Mouse (Mus musculus) kidney, postnatal 4 days (tissue): ENCODE results near the gene Narfl.
"Not testable (repeated sequence)": the region's sequence is repeated elsewhere in the genome, so short reads cannot be mapped to it uniquely, and the experiment has no call there.

ENCODE experiments used
- DNase-seq, 2 experiments: peaks; one replicate each; pipeline ENCODE4 v3.0.0; 2021; ENCODE audit warnings: mixed read lengths in 2 of 2

The Narfl gene

GRCm38 (mm10) chr17:25773549-25774120, at the start of gene Narfl:
Gene Narfl, plus strand, starts transcription at chr17:25773776.
- peak; percentile 99 for DNase-seq

GRCm38 (mm10) chr17:25723919-25724318, 49.7 kb upstream of the Narfl start:
- DNase-seq = peak; percentile 25 to 38

- DNase-seq = no peak
Observed at GRCm38 (mm10) chr17:25725264-25725663, 48.3 kb upstream of the Narfl start.

DNA sequence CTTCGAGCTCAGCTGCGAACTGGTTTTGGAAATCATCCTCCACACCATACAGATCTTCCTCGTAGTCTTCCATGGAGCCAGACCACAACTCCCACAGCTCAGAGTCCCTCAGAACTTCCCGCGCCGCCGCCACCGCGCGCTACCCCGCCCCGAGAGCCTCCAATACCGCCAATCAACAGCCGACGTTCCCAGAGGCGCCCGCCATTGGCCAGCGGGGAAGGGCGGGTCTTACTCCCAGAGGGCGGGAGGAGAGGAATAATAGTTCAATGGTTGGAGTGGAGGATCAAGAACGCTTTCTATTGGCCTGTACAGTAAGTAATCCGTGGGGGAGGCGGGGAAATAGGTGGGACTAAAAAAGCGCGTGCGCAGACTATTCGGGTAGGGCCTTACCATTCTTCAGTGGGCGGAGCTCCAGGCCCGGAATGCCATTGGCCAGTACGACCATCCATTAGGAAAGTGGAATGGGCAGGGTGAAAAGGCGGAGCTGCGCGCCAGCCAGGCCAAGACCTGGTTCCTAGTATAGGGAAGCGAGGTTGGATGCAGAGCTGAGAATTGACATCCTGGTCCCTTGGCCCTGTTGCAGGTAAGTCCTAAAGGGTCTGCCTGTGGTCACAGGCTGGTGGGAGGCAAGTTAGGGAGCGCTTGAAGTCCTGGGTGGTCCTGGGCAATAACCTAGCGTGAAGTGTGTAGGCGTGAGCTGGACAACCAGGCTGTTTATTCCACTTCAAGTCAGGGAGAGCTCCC, 46.1 kb upstream of the Narfl start, which contains the start of the genes Chtf18 and Rpusd1:
Chtf18 (minus strand) TSS at position 155 of the 744 bp plus-strand sequence.
Rpusd1 (plus strand) TSS at position 406 of the 744 bp plus-strand sequence.
- peak; percentile 99 to 100 for DNase-seq

DNA sequence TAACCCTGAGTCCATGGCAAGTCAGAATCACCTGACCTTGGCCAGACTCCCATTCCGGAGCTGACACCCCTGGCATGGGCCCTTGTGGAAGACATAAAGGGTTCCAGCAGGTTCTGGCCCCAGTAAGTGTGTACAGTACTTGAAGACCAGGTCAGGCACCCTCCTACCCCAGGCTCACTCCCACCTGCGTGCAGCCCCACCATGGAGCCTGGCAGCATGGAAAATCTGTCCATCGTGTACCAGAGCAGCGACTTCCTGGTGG, 45.6 kb upstream of the Narfl start:
- no peak for DNase-seq

GRCm38 (mm10) chr17:25732082-25732481, 41.5 kb upstream of the Narfl start:
- peak; percentile 93 for DNase-seq

DNA sequence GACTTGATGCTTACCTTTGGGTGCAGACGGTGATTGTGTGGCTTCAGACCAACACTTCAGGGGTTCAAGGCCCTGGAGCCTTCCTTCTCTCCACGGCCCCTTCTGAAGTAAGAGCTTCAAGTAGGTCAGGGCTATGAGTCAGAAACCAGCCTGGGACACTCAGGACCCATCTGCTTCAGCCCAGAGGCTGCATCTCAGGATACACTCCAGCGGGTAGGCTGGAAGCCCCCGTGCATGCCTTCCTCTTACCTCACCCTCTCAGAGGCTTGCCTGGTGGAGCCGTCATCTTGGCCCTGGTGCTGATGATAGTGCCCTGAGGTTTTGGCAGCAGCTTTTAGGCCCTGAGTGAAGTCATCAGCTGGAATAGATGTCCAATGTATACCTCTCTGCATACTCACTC, 38.3 kb upstream of the Narfl start:
- DNase-seq = no peak

GRCm38 (mm10) chr17:25735745-25736144, 37.8 kb upstream of the Narfl start, which contains the start of gene Mslnl:
Gene Mslnl, plus strand, starts transcription at chr17:25736042.
- DNase-seq = no peak

DNA sequence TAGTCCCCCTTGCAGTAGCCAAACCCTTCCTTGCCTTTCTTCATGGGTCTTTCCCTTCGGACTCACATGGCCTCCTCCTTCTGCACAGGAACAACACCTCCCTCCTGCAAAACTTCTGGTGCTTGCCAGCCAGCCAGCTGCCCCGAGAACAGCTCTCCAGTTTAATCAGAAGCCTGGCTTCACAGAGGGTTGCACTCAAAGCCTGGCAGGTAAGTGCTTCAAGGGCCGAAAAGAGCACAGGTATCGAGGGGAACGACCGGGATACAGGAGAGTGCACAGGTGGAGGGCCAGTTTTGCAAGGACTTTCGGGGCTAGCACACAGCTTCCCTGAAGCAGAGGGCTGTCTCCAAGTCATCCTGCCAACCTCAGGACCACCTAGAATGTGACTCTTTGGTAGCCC, 34.7 kb upstream of the Narfl start:
- no peak for DNase-seq

DNA sequence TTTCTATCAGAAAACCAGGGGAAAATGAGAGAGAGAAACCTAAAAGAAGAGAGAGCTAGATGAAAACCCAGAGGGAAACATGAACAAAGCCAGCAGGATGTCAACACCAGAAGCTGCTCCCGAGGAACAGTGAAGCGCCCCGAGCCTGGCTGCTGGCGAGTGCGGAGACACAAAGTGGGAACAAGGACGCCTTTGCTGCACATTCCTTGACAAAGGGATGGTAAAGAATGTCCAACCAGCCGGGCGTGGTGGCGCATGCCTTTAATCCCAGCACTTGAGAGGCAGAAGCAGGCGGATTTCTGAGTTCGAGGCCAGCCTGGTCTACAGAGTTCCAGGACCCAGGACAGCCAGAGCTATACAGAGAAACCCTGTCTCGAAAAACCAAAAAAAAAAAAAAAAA, 32.1 kb upstream of the Narfl start:
- DNase-seq = not testable (repeated sequence)

GRCm38 (mm10) chr17:25743831-25744230, 29.7 kb upstream of the Narfl start:
- no peak for DNase-seq

DNA sequence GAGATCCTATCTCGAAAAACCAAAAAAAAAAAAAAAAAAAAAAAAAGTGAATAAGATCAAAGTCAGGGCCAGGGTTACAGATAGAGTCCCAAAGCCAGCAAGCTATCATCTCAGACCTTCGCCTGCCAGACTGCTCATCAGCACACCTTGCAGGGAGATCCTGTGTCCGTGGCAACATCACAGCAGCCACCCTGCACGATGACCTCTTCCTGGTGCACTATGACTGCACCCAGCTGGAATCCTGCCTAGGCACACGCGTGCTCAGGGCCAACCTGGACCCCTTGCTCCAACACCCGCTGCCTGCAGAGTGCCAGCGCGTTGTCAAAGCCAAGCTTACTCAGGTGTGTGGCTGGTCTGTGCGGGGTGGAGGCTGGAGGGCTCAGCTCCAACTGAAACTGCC, 29.3 kb upstream of the Narfl start:
- DNase-seq = no peak

- no peak for DNase-seq
Observed at GRCm38 (mm10) chr17:25748238-25748637, 25.3 kb upstream of the Narfl start.

DNA sequence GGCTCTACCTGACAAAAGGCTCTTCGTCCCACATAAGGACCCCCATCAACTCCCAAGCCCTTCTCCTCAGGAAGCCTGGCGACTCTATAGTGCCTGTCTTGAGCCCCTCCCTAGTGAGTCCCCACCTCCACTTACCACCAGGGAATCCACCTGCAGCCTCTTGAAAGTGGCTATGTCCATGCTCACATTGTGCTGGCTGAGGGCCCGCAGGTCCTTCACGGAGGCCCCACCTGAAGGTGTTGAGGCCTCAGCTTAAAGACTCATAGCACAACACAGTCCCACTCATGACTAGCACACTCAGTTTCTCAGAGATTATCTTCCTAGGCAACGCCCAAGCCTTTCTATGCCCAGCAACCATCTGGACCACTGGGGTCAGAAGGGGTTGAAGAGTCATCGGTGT, 24.3 kb upstream of the Narfl start:
- DNase-seq = no peak

GRCm38 (mm10) chr17:25751446-25751845, 22.1 kb upstream of the Narfl start:
- DNase-seq = peak; percentile 79 to 82

- DNase-seq = no peak
Observed at GRCm38 (mm10) chr17:25754241-25754640, 19.3 kb upstream of the Narfl start, which contains the start of gene Msln. Gene Msln, minus strand, starts transcription at chr17:25754378.

DNA sequence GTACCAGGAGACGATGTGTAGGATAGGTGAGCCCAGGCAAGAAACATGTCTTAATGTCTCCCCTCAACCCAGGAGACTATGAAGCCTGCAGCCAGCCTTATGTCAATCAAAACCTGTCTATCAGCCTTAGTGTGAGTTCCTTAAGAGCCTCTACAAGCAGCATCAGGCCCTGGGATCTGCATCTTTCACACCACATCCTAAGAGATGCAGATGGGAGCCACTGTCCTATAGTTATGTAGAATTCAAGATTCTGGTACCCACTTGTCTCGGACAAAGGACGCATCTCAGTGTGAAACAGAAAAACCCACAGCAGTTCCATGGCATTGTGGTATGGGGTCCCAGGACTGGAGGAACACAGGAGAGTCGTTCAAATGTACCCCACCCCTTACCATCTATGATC, 18.5 kb upstream of the Narfl start:
- DNase-seq = no peak

- no peak for DNase-seq
Observed at GRCm38 (mm10) chr17:25755627-25756377, 17.8 kb upstream of the Narfl start.

DNA sequence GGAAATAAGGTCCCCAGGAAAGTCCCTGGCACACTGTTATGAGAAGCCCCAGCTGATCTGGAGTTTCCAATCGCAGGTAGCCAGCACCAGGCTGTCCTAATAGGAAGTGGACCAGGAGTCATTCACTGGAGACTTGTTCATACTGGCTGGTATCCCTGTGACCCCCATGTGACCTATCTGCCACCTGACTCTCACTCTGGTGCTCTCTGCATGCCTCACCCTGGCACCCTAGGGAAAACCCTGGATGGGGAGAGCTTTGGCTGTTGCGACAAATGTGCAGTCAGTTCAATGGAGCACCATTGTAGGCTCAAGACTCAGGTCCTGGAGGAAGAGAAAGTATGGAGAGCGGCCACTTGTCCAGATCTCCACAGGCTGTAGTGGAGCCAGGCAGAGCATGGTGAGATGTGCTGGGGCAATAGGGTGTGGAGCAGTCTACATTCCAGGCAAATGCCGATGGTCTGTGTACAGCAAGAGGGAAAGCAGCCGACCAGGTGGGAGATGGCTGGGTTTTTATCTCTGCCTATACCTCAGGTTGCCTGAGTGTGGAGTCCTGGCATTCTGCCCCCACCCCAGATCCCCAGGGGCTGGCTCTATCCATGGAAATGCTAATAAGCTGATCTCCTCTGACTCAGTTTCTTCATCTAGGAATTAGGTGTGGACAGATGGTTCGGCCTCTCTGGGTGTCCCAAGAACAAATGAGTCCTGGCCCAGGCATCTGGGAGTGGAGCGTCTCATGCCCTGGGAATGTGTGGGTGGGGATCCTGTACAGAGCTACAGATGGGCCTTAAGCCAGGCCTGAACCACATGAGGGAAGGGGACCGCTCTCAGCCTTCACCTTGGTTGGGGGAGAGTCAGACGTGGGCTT, 17.0 kb upstream of the Narfl start:
- DNase-seq = no peak

- no peak for DNase-seq
Observed at GRCm38 (mm10) chr17:25757691-25758090, 15.9 kb upstream of the Narfl start.

DNA sequence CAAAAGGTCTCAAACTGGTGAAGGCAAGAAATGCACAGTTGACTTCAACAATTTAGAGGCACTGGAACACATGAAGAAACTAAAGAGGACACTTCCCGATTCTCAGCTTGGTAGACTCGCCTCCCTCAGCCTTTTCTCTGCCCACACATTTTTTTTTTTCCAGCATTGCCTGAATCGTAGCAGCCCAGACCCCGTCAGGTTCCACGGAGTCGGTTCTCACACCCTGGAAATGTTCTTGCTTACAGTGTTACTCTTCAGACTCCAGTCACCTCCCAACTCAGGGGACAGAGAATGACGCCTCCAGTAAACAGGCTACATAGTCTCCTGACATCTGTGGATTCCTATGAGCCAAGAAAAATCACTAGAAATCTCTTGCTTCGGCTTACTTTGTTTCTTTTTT, 13.4 kb upstream of the Narfl start:
- no peak for DNase-seq

DNA sequence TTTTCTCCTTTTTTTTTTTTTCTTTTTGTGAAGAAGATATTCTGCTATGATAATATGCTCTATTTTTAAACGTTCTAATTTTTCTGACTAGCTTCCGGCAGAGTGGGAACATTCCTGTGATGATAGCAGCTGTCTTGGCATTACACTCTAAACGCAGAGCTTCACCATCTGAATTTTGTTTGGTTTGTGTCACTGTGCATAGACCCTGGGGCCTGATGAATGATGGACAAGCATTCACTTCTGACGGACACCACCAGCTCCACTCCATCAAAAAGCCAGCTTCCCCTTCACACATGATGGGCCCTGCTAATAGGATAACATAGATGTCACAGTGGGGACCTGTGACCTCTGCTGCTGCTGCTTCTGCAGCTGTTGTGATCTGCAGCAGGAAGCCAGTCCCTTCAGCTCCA, 12.0 kb upstream of the Narfl start:
- DNase-seq = no peak

DNA sequence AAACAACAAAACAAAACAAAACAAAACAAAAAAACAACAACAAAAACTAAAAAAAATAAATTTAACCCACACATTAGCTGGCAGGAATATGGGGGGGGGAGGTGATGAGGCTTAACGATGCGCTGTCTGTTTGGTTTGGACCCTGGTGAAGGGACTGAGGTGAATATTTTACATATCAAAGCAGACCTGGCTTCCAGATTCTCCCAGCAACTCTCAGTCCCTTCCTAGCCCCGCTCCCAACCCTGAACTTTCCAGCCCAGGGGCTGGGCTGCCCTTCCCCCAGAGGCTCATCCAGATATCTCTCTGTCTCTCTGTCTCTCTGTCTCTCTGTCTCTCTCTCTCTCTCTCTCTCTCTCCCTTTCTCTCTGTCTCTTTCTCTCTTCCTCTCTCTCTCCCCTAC, 11.0 kb upstream of the Narfl start:
- no peak for DNase-seq
